Mouse (Mus musculus): ENCODE results near the gene Lrrc15.
A peak's percentile ranks its signal among the peaks of the same experiment; 100 is the strongest.

The Lrrc15 gene

DNA sequence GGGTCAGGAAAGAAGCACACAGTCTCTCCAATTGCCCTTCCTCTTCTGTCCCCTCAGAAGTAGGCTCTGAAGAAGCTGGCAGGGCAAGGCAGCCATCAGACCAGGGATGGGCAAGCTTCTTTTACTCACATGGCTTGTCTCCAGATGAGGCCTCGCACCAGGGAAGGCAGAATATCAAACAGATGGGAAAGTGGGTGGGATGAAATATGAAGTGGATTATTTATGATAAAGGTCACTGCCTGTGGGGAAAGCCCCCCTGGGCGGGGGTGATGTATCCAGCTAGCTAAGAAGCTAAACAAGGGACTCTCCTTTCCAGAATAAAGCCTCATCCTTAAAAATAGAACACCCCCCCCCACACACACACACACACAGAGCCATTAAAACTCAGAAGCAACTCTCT lies 47.5 kb downstream of the Lrrc15 start:
- DNase-seq: no peak

DNA sequence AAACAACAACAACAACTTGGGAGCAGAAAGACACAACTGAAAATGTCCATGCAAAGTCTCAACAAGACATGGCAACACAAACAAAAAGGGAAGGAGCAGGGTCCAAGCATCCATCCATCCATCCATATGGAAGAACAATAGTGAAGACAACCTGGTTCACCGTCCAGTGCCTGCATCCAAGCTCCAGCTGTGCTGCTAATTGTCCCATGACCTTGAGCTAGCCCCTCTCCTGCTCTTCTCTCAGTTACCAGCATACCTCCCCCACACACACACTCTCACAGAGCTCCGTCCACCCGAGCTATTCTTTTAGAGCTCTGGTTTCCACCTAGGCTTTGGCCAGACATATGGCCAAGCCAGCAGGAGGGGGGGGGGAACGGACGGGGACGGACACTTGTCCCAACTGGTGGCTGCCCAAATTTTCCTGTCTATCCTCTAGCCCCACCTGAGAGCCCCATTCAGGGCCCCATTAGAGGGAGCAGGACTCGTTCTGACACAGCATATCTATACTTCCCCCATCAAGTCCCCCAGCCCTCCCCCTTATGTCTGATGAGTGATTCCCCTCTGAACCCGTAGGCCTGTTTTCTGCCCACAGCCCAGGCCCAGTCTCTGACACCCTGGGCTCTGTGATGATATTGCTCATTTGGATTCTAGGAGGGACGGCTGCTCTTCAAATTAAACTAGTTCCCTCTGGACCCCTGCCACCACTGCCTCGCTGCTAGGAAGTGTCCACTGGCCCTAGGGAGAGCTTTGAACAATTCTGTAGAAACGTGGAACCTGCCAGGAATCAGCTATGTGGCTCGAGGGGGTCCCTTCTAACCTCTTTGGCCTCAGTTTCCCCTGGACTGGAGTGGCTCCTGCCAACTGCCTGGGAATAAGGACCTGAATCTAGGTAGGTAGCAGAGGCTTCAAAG lies 48.2 kb downstream of the Lrrc15 start:
- DNase-seq: no peak

DNA sequence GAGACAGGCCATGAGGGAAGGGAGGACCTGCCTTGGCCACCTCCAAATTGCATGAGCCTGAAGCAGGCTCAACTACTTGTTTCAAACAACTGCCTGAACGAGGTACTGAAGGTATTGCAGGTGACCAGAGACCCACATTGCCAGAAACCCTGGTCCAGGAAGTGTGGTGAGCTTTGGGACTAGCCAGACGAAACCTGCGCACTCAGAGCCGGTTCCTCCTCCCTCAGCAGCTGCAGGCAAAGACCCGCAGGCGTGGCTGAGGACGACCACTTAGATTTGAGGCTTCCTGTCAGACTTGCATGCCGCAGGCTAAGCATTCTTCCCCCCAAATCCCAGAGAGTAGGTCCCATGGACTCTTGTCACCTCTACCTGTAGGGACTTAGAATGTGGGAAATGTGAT lies 49.0 kb downstream of the Lrrc15 start:
- DNase-seq: peak; percentile 36

DNA sequence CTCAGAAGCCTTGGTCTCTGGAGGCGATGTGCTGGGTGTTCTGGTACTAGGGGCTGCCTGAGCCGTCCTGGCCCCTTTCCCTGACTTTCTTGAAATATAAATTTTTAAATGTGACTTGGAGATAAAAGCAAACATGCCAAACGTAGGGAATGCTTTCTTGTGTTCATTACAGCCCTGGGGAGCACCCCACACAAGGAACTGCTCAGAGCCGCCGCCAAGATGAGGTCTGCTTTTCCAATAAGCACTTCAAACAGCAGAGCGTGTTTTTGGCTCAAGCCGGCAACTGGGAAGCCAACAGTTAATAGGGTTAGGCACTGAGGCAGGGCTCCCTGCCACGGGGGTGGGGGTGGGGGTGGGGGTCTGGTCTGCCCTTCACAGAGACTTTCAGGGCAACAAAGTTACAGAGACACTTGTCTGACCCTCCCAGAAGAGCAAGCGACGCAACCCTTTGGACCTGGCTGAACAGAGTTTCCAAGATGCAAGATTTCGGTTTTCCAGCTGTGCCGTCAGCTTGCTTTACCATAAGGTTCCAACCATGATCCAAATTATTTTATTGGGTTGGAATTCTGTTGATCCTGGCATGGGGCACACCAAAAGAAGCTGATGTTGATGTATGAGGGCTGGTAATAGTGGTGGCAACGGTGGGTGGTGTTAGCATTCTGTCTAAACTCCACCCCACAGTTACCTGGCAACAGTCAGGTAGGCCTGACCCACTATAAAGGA lies 51.0 kb downstream of the Lrrc15 start:
- no peak for DNase-seq

DNA sequence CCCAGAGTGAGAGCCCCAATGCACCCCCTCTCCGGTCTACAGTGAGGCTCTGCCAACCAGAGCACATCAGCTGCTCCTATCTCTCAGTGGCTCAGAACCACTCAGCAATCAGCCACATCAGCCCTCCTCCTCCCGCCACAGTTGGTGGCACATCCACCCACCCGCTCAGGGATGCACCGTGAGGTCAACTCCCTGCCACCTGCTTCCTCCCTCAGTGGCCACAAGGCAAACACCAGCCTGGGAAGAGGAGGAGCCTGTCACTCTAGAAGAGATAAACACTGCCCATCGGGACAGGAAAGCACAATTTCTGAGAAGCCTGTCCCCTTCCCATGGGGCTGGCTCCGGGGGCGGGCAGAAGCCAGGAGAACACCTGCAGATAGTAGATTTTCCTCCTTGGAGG lies 55.7 kb downstream of the Lrrc15 start:
- peak; percentile 50 for DNase-seq

DNA sequence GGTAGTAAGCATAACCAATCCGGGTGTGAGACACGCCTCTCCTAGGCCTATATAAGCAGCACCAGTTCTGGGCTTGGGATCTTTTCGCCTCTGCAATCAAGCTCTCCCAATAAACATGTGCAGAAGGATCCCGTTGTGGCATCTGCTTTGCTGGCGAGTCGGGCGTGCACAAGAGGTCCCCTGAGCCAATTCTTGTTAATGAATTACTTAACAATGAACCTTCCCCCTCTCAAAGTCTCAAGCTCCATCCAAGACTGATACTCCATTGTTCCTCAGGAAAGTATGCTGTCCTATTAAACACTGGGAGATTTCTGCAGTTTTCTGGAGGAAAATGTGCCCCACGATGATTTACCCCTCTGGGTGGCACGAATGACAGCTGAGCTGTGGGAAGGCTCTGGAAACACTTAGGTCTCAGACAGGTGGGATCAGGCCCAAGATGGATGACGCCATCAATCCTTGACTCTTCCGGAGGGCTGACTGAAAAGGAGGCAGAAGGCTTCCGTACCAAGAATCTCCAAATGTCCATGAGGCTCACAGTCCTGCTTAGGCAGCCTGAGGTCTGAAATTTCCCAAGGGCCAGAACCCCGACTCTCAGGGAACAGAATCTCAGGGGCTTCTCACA lies 61.8 kb downstream of the Lrrc15 start:
- no peak for DNase-seq
